Mouse (Mus musculus): ENCODE measurements around the gene Gm21748. TPM values are rescaled to one million over a fixed set of nuclear protein-coding genes. Genes with fewer than 3 reads are reported as not detected.
"Not testable (repeated sequence)": the region's sequence is repeated elsewhere in the genome, so short reads cannot be mapped to it uniquely, and the experiment has no call there.

Gene Gm21748
- not detected in 2 replicates for polyA plus RNA-seq (2014; fragmentation: Nextera tagmentation; extraction: Ambion mirVana)

GRCm38 (mm10) chrY:90839077-90839476, at the start of gene Gm21748:
TSS of gene Gm21748 (minus strand) at chrY:90839177.
- not testable (repeated sequence) for H3K4me2 ChIP-seq (ENCODE audit: low read depth, low read length); H3K4me1 ChIP-seq (ENCODE audit: control insufficient read depth, insufficient read depth, low read length); H3K27ac ChIP-seq (replicated peaks; ENCODE audit: low read depth, low read length); H3K9ac ChIP-seq (replicated peaks; ENCODE audit: low read length); H3K27me3 ChIP-seq (ENCODE audit: control insufficient read depth, insufficient read depth, low read length); DNase-seq (ENCODE audit: low spot score); H3K4me3 ChIP-seq (ENCODE audit: low read depth, low read length); H3K9me3 ChIP-seq (replicated peaks; ENCODE audit: control insufficient read depth, low read length); ATAC-seq (replicated peaks; ENCODE audit: insufficient number of reproducible peaks, low FRiP score, low TSS enrichment, low read depth); H3K36me3 ChIP-seq (replicated peaks; ENCODE audit: control insufficient read depth, insufficient read depth, low read depth, low read length)
- no CpG with 5 or more reads among the region's 8 CpGs for WGBS

Other genes with a start within 250 kb of the Gm21748 start
- gene Gm21860, start 84.4 kb downstream of the Gm21748 start, polyA plus RNA-seq (2014; fragmentation: Nextera tagmentation; extraction: Ambion mirVana): not detected in 2 replicates
- not detected in 2 replicates for gene Gm47283, start 54.4 kb downstream of the Gm21748 start, polyA plus RNA-seq (2014; fragmentation: Nextera tagmentation; extraction: Ambion mirVana)